Mouse (Mus musculus) hematopoietic multipotent progenitor cell, adult 10-12 weeks (in vitro differentiated cells): ENCODE results near the gene Ung. TPM values are rescaled to one million over a fixed set of nuclear protein-coding genes. Genes with fewer than 3 reads are reported as not detected.

Experiments used
- polyA plus RNA-seq: library from polyadenylated mRNA; stranded (reverse); fragments of >175 nt; gene quantifications from 2 replicates; pipeline ENCODE4 v1.2.3, GENCODE M21; 2012; ENCODE audit warnings: low replicate concordance

The Ung gene
- 12.4 and 14.6 TPM in 2 replicates for polyA plus RNA-seq

GRCm38 (mm10) chr5:114130211-114130605 lies at the start of gene Ung:
Gene Ung, plus strand, starts transcription at chr5:114130386.

DNA sequence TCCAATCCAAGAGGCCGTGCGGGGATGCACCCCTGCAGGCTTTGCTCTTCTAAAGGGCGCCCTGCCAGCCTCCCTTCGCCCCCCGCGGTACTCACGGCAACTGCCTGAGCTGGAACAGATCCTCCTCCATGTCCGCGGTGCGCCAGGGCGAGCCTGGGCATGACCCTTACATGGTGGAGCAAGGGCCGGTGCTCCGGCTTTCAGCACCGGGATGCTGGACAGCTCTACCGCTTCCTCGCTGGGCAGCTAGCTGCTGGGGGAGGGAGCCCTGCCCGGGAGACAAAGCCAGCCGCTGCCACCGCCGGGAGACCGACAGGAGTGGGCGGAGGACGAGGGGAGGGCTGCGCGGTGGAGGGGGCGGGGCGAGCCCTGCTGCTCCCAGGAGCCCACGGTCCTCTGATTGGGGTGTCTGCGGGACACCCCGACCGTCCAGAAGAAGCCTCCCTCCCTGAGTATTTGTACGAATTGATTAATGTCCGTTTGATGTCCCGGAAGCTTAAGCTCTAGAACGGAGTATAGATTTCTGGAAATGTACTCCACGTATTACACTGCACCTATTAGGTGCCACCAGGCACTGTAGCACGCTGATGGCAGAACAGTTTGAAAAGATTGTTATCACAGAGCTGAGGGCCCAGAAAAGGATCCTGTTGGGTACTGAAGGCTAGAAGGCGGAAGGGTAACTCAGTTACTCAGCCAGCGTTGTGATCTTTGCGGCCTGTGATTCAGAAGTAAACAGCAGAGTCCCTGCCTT lies 39.0 kb upstream of the Ung start, which contains the start of gene Svop:
Gene Svop, minus strand, starts transcription at position 514 of the 751 bp plus-strand sequence.

GRCm38 (mm10) chr5:114127374-114128349 lies 2.5 kb upstream of the Ung start, which contains the start of gene Alkbh2:
Gene Alkbh2, minus strand, starts transcription at chr5:114128218.

DNA sequence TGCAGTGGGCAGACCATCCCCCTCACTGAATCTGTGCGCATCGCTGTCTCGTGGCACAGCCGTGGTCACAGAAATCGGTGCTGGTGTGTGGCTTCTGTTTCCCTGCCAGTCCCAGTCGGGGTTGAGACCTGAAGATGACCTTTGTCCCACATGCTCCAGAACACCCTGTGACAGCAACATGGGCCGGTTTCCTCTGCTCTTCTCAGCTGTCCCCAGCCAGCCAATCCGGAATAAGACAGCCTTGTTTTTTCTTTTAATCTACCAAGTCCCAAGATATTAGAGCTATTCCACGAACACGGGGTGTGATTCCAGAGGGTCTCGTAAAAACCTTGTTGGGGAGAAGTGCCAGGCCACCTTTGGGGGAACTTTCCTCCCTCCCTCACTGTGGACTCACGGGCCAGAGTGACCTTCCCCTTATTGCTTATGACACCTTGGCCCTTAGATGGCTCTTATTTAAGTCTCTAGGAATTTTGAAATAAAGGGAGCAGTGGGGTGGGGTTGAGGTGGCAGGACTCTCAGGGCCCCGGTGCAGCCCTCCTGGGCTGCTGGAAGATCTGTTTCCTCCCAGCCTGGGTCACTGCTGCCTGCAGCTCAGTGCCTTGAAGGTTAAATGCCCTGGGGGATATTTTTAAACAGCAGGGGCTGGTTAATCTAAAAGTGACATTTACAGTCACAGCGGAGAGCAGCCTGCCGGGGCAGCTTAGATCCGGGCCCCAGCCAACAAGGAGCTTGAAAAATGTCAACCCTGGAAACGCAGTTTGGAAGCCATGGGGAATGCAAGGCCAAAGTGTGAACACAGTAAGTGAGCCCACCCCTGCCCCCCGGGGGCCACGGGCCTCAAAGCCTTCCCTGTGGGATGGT lies 16.1 kb downstream of the Ung start, which contains the start of gene Acacb:
Gene Acacb, plus strand, starts transcription at position 508 of the 861 bp plus-strand sequence.

Other genes starting within 250 kb of the Ung start
- gene Coro1c, start 221.6 kb upstream of the Ung start, polyA plus RNA-seq: 33.7 and 39.1 TPM in 2 replicates
- gene Ssh1, start 136.5 kb upstream of the Ung start, polyA plus RNA-seq: 59.4 and 81.1 TPM in 2 replicates
- gene Dao, start 126.7 kb upstream of the Ung start, polyA plus RNA-seq: 0.34 and 1.1 TPM in 2 replicates
- 10.3 and 11.3 TPM in 2 replicates for gene Usp30, start 64.9 kb upstream of the Ung start, polyA plus RNA-seq
- not detected in 2 replicates for gene Svop, start 38.8 kb upstream of the Ung start, polyA plus RNA-seq
- gene Alkbh2, start 2.2 kb upstream of the Ung start, polyA plus RNA-seq: 19.4 and 33.4 TPM in 2 replicates
- 3.2 and 3.8 TPM in 2 replicates for gene Acacb, start 16.1 kb downstream of the Ung start, polyA plus RNA-seq
- gene Foxn4, start 143.4 kb downstream of the Ung start, polyA plus RNA-seq: not detected in 2 replicates
- gene Myo1h, start 158.8 kb downstream of the Ung start, polyA plus RNA-seq: 0.89 and 1.0 TPM in 2 replicates